Mouse (Mus musculus): ENCODE data around the gene Iah1. TPM values are rescaled to one million over a fixed set of nuclear protein-coding genes. Genes with fewer than 3 reads are reported as not detected.
A peak's percentile ranks its signal among the peaks of the same experiment; 100 is the strongest.

Gene Iah1
- total RNA-seq, 2 experiments from 2014 or later: 12.8 to 13.4 TPM

- H3K27ac ChIP-seq: no peak overlapping the region
- intact Hi-C loops (cut with DNase I): no loop called here
- no peak overlapping the region for H3K4me3 ChIP-seq
- no peak for TF ChIP-seq CTCF (IDR thresholded peaks at IDR 0.05)
- DNase-seq (ENCODE audit: extremely low spot score in 1 of 2, low spot score in 2 of 2): no peak
Observed at GRCm38 (mm10) chr12:21321170-21321569, 5.0 kb downstream of the Iah1 start.

DNA sequence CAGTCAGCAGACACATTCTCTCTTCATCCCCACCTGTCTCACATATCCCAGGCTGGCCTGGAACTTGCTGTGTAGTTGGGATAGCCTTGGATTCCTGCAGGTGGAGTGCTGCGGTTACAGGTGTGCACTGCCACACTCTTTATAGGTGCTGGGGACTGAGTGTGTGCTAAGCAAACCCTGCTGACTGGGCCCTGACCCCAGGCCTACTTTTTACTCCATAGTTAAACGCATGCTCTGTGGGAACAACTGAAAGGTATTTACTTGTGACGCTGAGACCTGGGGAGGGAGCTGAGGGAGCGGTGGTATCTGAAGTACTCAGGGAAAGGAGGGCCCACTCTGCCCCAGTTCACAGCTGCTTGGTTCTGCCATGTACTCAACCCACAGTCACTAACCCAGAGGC is 6.1 kb downstream of the Iah1 start:
- intact Hi-C loops (cut with DNase I): no loop called here
- TF ChIP-seq CTCF (IDR thresholded peaks at IDR 0.05): no peak
- H3K27ac ChIP-seq: no peak overlapping the region
- DNase-seq (ENCODE audit: extremely low spot score in 1 of 2, low spot score in 2 of 2): no peak
- H3K4me3 ChIP-seq: no peak overlapping the region

GRCm38 (mm10) chr12:21322856-21323255 is 6.7 kb downstream of the Iah1 start:
- H3K4me3 ChIP-seq: no peak overlapping the region
- no peak for TF ChIP-seq CTCF (IDR thresholded peaks at IDR 0.05)
- intact Hi-C loops (cut with DNase I): no loop called here
- no peak for DNase-seq (ENCODE audit: extremely low spot score in 1 of 2, low spot score in 2 of 2)
- H3K27ac ChIP-seq: no peak overlapping the region

DNA sequence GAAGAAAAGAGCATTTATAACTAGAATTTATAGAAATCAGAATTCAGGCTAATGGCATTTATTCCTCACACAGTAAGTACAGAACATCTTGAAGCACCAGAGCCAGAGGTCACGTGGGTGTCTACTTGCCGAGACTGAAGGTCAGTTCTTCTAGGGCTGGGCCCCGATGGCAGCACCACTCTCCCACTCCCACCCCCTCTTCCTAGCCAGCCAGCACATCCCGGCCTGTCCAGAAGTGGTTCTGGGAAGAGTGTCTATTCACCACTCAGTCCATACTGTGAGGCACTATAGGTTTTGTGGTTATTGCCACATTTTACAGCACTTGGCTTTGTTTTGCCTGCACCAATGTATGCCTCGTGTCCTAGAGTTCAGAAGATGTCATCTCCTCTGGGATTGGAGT is 7.9 kb downstream of the Iah1 start:
- no peak overlapping the region for H3K4me3 ChIP-seq
- no peak for TF ChIP-seq CTCF (IDR thresholded peaks at IDR 0.05)
- no peak overlapping the region for H3K27ac ChIP-seq
- intact Hi-C loops (cut with DNase I): no loop called here
- no peak for DNase-seq (ENCODE audit: extremely low spot score in 1 of 2, low spot score in 2 of 2)

DNA sequence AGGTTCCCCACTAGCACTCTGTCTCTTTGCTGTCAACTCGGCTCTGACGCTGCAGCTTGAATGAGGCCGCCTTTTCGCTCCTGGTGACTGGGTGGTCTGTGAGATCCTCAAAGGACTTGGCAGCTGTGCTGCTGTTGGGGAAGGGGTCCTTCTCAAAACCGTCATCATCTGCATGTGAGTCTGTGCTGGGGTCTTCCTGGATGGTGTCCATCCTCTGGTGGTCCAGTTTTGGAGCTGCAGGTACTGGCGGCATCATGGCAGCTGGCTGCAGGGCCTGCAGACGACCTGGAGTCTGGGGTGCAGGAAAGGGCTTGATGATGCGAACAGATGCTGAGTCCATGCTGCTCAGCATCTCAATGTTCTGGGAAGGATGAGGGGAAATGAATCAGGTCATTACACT is 9.1 kb downstream of the Iah1 start:
- Histone ChIP-seq H3K4me3 (no peak overlapping the region), H3K27ac (no peak overlapping the region)
- TF ChIP-seq CTCF (IDR thresholded peaks at IDR 0.05): no peak
- intact Hi-C loops (cut with DNase I): no loop called here
- no peak for DNase-seq (ENCODE audit: extremely low spot score in 1 of 2, low spot score in 2 of 2)

GRCm38 (mm10) chr12:21326325-21326724 is 10.1 kb downstream of the Iah1 start:
- intact Hi-C loops (cut with DNase I): no loop called here
- no peak for DNase-seq (ENCODE audit: extremely low spot score in 1 of 2, low spot score in 2 of 2)
- H3K27ac ChIP-seq: no peak overlapping the region
- H3K4me3 ChIP-seq: no peak overlapping the region
- no peak for TF ChIP-seq CTCF (IDR thresholded peaks at IDR 0.05)

- no peak for DNase-seq (ENCODE audit: extremely low spot score in 1 of 2, low spot score in 2 of 2)
- no peak for TF ChIP-seq CTCF (IDR thresholded peaks at IDR 0.05)
- Histone ChIP-seq H3K4me3 (no peak overlapping the region), H3K27ac (no peak overlapping the region)
- intact Hi-C loops (cut with DNase I): no loop called here
Observed at GRCm38 (mm10) chr12:21329661-21330400, 13.6 kb downstream of the Iah1 start.

DNA sequence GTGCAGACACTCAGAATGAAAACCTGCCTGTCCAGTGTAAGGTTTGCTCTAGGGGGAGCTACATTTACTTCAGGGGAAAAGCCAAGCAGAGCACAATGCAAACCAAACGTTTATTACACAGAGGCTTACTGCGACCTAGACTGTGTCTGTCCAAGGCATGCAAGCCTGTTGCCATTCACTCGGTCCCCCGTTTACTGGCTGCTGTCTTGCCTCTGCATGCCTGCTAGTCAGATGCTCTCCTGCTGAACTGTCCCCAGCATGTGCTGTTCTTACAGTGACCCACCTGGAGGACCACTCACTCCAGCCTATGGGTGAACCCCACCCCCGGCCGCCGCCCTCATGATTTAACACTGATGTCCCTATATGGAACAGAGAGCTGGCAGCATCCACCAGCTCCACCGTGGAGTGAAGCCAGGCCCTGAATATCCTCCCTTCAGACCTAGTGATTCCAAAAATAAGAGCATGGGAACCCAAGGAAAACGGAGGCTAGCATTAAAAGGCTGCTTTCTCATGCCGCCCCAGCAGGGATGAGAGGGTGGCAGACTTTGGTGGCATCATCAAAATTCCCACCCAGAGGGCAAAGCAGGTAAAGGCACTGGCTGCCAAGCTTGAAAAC is 14.9 kb downstream of the Iah1 start:
- Histone ChIP-seq H3K27ac (peak overlapping the region; percentile 40; the same call in 1 of the 2 replicates), H3K4me3 (no peak overlapping the region)
- TF ChIP-seq CTCF (IDR thresholded peaks at IDR 0.05): no peak; the same call in 1 of the 2 replicates
- intact Hi-C loops (cut with DNase I): no loop called here
- DNase-seq (ENCODE audit: extremely low spot score in 1 of 2, low spot score in 2 of 2): peak; percentile 33 to 43

DNA sequence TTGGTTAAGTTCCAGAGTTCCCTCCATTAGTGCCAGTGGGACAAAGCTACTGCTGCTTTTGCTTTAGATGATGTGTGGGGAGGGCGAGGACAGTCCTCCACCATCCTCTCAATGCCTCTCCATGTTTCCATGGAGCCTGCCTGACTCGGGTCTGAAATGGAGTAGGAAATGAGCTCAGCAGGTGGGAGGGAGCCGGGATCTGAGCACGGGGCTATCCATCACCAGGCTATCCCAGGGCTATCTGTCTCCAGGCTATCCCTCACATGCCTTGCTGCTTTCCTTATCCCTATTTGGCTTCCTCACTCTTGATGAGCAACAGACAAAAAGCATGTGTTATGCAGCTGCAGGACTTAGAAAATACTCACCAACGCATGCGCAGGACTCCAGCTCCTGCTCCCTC is 15.5 kb downstream of the Iah1 start:
- TF ChIP-seq CTCF (IDR thresholded peaks at IDR 0.05): no peak
- intact Hi-C loops (cut with DNase I): no loop called here
- H3K4me3 ChIP-seq: no peak overlapping the region
- peak overlapping the region; percentile 40; the same call in 1 of the 2 replicates for H3K27ac ChIP-seq
- no peak for DNase-seq (ENCODE audit: extremely low spot score in 1 of 2, low spot score in 2 of 2)

GRCm38 (mm10) chr12:21333021-21333420 is 16.8 kb downstream of the Iah1 start:
- intact Hi-C loops (cut with DNase I): no loop called here
- no peak for DNase-seq (ENCODE audit: extremely low spot score in 1 of 2, low spot score in 2 of 2)
- H3K4me3 ChIP-seq: no peak overlapping the region
- no peak overlapping the region for H3K27ac ChIP-seq
- TF ChIP-seq CTCF (IDR thresholded peaks at IDR 0.05): no peak

DNA sequence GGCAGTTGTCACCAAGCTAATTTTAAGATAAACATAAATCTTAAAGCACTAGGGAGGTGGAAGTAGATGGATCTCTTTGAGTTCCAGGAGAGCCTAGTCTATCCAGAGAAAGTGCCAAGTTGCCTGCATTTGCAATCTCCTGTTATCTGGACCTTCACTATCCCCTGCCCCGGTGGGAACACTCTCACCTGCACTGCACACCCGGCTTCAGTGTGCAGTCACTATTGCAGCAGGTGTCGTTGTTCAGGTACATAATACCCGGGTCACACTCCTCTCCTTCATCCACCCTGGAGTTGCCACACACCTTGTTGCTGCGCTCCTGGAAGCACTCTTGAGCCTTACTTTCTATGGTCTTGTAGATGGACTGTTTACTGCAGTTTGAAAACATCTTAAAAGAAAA is 17.6 kb downstream of the Iah1 start:
- intact Hi-C loops (cut with DNase I): no loop called here
- no peak for DNase-seq (ENCODE audit: extremely low spot score in 1 of 2, low spot score in 2 of 2)
- TF ChIP-seq CTCF (IDR thresholded peaks at IDR 0.05): no peak
- no peak overlapping the region for H3K4me3 ChIP-seq
- no peak overlapping the region for H3K27ac ChIP-seq

DNA sequence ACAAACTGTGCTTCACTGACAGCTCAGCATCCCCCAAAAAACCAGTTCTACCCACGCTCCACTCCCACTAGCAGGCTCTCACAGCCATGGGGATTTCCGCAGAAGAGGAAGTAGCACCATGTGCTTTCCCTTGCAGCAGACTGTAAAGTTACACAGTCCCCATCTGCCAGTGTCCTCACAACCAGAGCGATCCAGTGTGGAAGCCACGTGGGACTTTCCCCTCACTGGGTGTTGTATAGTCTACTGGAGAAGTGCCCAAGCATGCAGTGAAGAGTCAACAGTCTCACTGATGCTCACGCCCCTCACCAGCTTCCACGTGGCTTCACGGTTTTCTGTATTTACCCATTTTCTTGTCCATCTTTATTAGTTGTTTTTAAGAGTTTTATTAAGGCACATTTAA is 19.7 kb downstream of the Iah1 start:
- Histone ChIP-seq H3K4me3 (no peak overlapping the region), H3K27ac (no peak overlapping the region)
- DNase-seq (ENCODE audit: extremely low spot score in 1 of 2, low spot score in 2 of 2): peak; percentile 32 to 34
- intact Hi-C loops (cut with DNase I): no loop called here
- TF ChIP-seq CTCF (IDR thresholded peaks at IDR 0.05): no peak

GRCm38 (mm10) chr12:21337171-21337570 is 21.0 kb downstream of the Iah1 start:
- no peak overlapping the region for H3K27ac ChIP-seq
- no peak for TF ChIP-seq CTCF (IDR thresholded peaks at IDR 0.05)
- no peak for DNase-seq (ENCODE audit: extremely low spot score in 1 of 2, low spot score in 2 of 2)
- intact Hi-C loops (cut with DNase I): no loop called here
- H3K4me3 ChIP-seq: no peak overlapping the region
